Mouse (Mus musculus): ENCODE data around the gene Ankrd11. TPM values are rescaled to one million over a fixed set of nuclear protein-coding genes. Genes with fewer than 3 reads are reported as not detected.

Gene Ankrd11
- polyA plus RNA-seq, 1 experiment: 56.4 TPM

- no peaks in the 10 kb centered on the region for H3K36me3 ChIP-seq (ENCODE audit: control insufficient read depth, insufficient read depth)
- no peaks in the 10 kb centered on the region for H3K27me3 ChIP-seq (ENCODE audit: control insufficient read depth, insufficient read depth, insufficient read length)
- TF ChIP-seq TCF3 (IDR thresholded peaks at IDR 0.05; ENCODE audit: insufficient read length, low read depth) (no peak), CEBPB (IDR thresholded peaks at IDR 0.05; ENCODE audit: insufficient read depth, poor library complexity, severe bottlenecking) (peak; percentile 28; the same call in 1 of the 2 replicates), SRF (IDR thresholded peaks at IDR 0.05; ENCODE audit: control insufficient read depth, insufficient read length, low read depth) (no peak), TCF12 (IDR thresholded peaks at IDR 0.05; ENCODE audit: insufficient read depth, poor library complexity, severe bottlenecking) (no peak)
- H3K4me2 ChIP-seq (ENCODE audit: low read depth): peak overlapping the region; percentile 51
- H3K4me3 ChIP-seq: no peak overlapping the region
- peaks cover 97% of the 10 kb centered on the region for H3K79me2 ChIP-seq (ENCODE audit: control insufficient read depth, insufficient read depth)
- no peak overlapping the region for H3ac ChIP-seq (ENCODE audit: control insufficient read depth, insufficient read length)
These were observed 19.4 kb downstream of the Ankrd11 start for GRCm38 (mm10) chr8:123022727-123023126.

GRCm38 (mm10) chr8:123021259-123021658 lies 20.8 kb downstream of the Ankrd11 start:
- TF ChIP-seq MYOG (IDR thresholded peaks at IDR 0.05; ENCODE audit: control insufficient read depth in 1 of 3, insufficient read depth in 1 of 3, insufficient read length in 2 of 3, low read depth in 2 of 3): peak in 1 of 3 experiments; percentile 59
- TF ChIP-seq MYOD1 (IDR thresholded peaks at IDR 0.05; ENCODE audit: control insufficient read depth in 1 of 3, insufficient read length in 2 of 3, low read depth in 2 of 3): peak in 2 of 3 experiments; percentile 20 to 83
- no peak for TF ChIP-seq SRF (IDR thresholded peaks at IDR 0.05; ENCODE audit: control insufficient read depth, insufficient read length, low read depth)
- TF ChIP-seq TCF12 (IDR thresholded peaks at IDR 0.05; ENCODE audit: insufficient read depth, poor library complexity, severe bottlenecking): no peak
- no peak for TF ChIP-seq USF1 (IDR thresholded peaks at IDR 0.05; ENCODE audit: low read depth)
- no peak for TF ChIP-seq REST (IDR thresholded peaks at IDR 0.05; ENCODE audit: insufficient read depth, insufficient read length)
- TF ChIP-seq MAX (IDR thresholded peaks at IDR 0.05; ENCODE audit: low read depth): no peak
- TF ChIP-seq TCF3 (IDR thresholded peaks at IDR 0.05; ENCODE audit: insufficient read length, low read depth): no peak
- peak; percentile 21 for TF ChIP-seq POLR2AphosphoS2 (IDR thresholded peaks at IDR 0.05; ENCODE audit: insufficient read length, low read depth)
- no peak for TF ChIP-seq POLR2A (IDR thresholded peaks at IDR 0.05; ENCODE audit: insufficient read length, low read depth)
- peak; percentile 92 for TF ChIP-seq CEBPB (IDR thresholded peaks at IDR 0.05; ENCODE audit: insufficient read depth, poor library complexity, severe bottlenecking)
- TF ChIP-seq E2F4 (IDR thresholded peaks at IDR 0.05; ENCODE audit: insufficient read depth): no peak
- Histone ChIP-seq H3K4me3 (no peak overlapping the region), H3K4me2 (ENCODE audit: low read depth) (peak overlapping the region; percentile 62), H3K36me3 (ENCODE audit: control insufficient read depth, insufficient read depth) (no peaks in the 10 kb centered on the region), H3K27me3 (ENCODE audit: control insufficient read depth, insufficient read depth, insufficient read length) (no peaks in the 10 kb centered on the region), H3ac (ENCODE audit: control insufficient read depth, insufficient read length) (no peak overlapping the region), H3K79me2 (ENCODE audit: control insufficient read depth, insufficient read depth) (peaks cover 82% of the 10 kb centered on the region)

GRCm38 (mm10) chr8:123020859-123021258 lies 21.2 kb downstream of the Ankrd11 start:
- TF ChIP-seq POLR2AphosphoS2 (IDR thresholded peaks at IDR 0.05; ENCODE audit: insufficient read length, low read depth) (no peak), TCF12 (IDR thresholded peaks at IDR 0.05; ENCODE audit: insufficient read depth, poor library complexity, severe bottlenecking) (no peak), USF1 (IDR thresholded peaks at IDR 0.05; ENCODE audit: low read depth) (no peak), MYOD1 (IDR thresholded peaks at IDR 0.05; ENCODE audit: control insufficient read depth in 1 of 3, insufficient read length in 2 of 3, low read depth in 2 of 3) (no peak), MYOG (IDR thresholded peaks at IDR 0.05; ENCODE audit: control insufficient read depth in 1 of 3, insufficient read depth in 1 of 3, insufficient read length in 2 of 3, low read depth in 2 of 3) (no peak), TCF3 (IDR thresholded peaks at IDR 0.05; ENCODE audit: insufficient read length, low read depth) (no peak), CEBPB (IDR thresholded peaks at IDR 0.05; ENCODE audit: insufficient read depth, poor library complexity, severe bottlenecking) (no peak), E2F4 (IDR thresholded peaks at IDR 0.05; ENCODE audit: insufficient read depth) (no peak), SRF (IDR thresholded peaks at IDR 0.05; ENCODE audit: control insufficient read depth, insufficient read length, low read depth) (no peak), REST (IDR thresholded peaks at IDR 0.05; ENCODE audit: insufficient read depth, insufficient read length) (no peak), MAX (IDR thresholded peaks at IDR 0.05; ENCODE audit: low read depth) (no peak), POLR2A (IDR thresholded peaks at IDR 0.05; ENCODE audit: insufficient read length, low read depth) (no peak)
- H3K79me2 ChIP-seq (ENCODE audit: control insufficient read depth, insufficient read depth): peaks cover 78% of the 10 kb centered on the region
- H3K27me3 ChIP-seq (ENCODE audit: control insufficient read depth, insufficient read depth, insufficient read length): no peaks in the 10 kb centered on the region
- peak overlapping the region; percentile 62 for H3K4me2 ChIP-seq (ENCODE audit: low read depth)
- no peak overlapping the region for H3ac ChIP-seq (ENCODE audit: control insufficient read depth, insufficient read length)
- no peak overlapping the region for H3K4me3 ChIP-seq
- no peaks in the 10 kb centered on the region for H3K36me3 ChIP-seq (ENCODE audit: control insufficient read depth, insufficient read depth)

- Histone ChIP-seq H3ac (ENCODE audit: control insufficient read depth, insufficient read length) (no peak overlapping the region), H3K79me2 (ENCODE audit: control insufficient read depth, insufficient read depth) (peaks cover 78% of the 10 kb centered on the region), H3K4me2 (ENCODE audit: low read depth) (no peak overlapping the region), H3K27me3 (ENCODE audit: control insufficient read depth, insufficient read depth, insufficient read length) (no peaks in the 10 kb centered on the region), H3K4me3 (no peak overlapping the region), H3K36me3 (ENCODE audit: control insufficient read depth, insufficient read depth) (no peaks in the 10 kb centered on the region)
- TF ChIP-seq USF1 (IDR thresholded peaks at IDR 0.05; ENCODE audit: low read depth) (no peak), MAX (IDR thresholded peaks at IDR 0.05; ENCODE audit: low read depth) (no peak), REST (IDR thresholded peaks at IDR 0.05; ENCODE audit: insufficient read depth, insufficient read length) (no peak), MYOG (IDR thresholded peaks at IDR 0.05; ENCODE audit: control insufficient read depth in 1 of 3, insufficient read depth in 1 of 3, insufficient read length in 2 of 3, low read depth in 2 of 3) (no peak), MYOD1 (IDR thresholded peaks at IDR 0.05; ENCODE audit: control insufficient read depth in 1 of 3, insufficient read length in 2 of 3, low read depth in 2 of 3) (no peak), CEBPB (IDR thresholded peaks at IDR 0.05; ENCODE audit: insufficient read depth, poor library complexity, severe bottlenecking) (no peak), POLR2AphosphoS2 (IDR thresholded peaks at IDR 0.05; ENCODE audit: insufficient read length, low read depth) (no peak), E2F4 (IDR thresholded peaks at IDR 0.05; ENCODE audit: insufficient read depth) (no peak), TCF12 (IDR thresholded peaks at IDR 0.05; ENCODE audit: insufficient read depth, poor library complexity, severe bottlenecking) (no peak), POLR2A (IDR thresholded peaks at IDR 0.05; ENCODE audit: insufficient read length, low read depth) (no peak), SRF (IDR thresholded peaks at IDR 0.05; ENCODE audit: control insufficient read depth, insufficient read length, low read depth) (no peak), TCF3 (IDR thresholded peaks at IDR 0.05; ENCODE audit: insufficient read length, low read depth) (no peak)
These were observed 22.0 kb downstream of the Ankrd11 start for GRCm38 (mm10) chr8:123020084-123020483.

Measured in myocyte (in vitro differentiated cells).